Mouse (Mus musculus) thymus, postnatal 0 days (tissue): ENCODE results near the gene Prickle1. TPM values are rescaled to one million over a fixed set of nuclear protein-coding genes. Genes with fewer than 3 reads are reported as not detected.

Experiments
- DNase-seq: peaks from one replicate; pipeline ENCODE4 v3.0.0-alpha.2; 2015; ENCODE audit warnings: low spot score
- polyA plus RNA-seq: library from polyadenylated mRNA; unstranded; fragments of >200 nt; fragmentation: Nextera tagmentation; extraction: Ambion mirVana; gene quantifications from 2 replicates; pipeline ENCODE4 v1.2.1, GENCODE M21; 2015

Gene Prickle1
- polyA plus RNA-seq, 1 experiment from 2014 or later = 11.8 TPM

GRCm38 (mm10) chr15:93512437-93512836, 83.3 kb downstream of the Prickle1 start:
- no peak for DNase-seq

GRCm38 (mm10) chr15:93510690-93511336, 84.9 kb downstream of the Prickle1 start:
- DNase-seq = no peak

- DNase-seq = no peak
Measured at GRCm38 (mm10) chr15:93504808-93505207, 90.9 kb downstream of the Prickle1 start.

- DNase-seq = no peak
Measured at GRCm38 (mm10) chr15:93503201-93503745, 92.4 kb downstream of the Prickle1 start.

- DNase-seq = no peak
Measured at GRCm38 (mm10) chr15:93502703-93503102, 93.0 kb downstream of the Prickle1 start.

- DNase-seq = no peak
Measured at GRCm38 (mm10) chr15:93499866-93500265, 95.8 kb downstream of the Prickle1 start.

- DNase-seq = no peak
Measured at GRCm38 (mm10) chr15:93494700-93495099, 101.0 kb downstream of the Prickle1 start.

- no peak for DNase-seq
Measured at GRCm38 (mm10) chr15:93489597-93489996, 106.1 kb downstream of the Prickle1 start.

- DNase-seq = no peak
Measured at GRCm38 (mm10) chr15:93486066-93486465, 109.6 kb downstream of the Prickle1 start.

GRCm38 (mm10) chr15:93485252-93485651, 110.4 kb downstream of the Prickle1 start:
- DNase-seq = no peak

- no peak for DNase-seq
Measured at GRCm38 (mm10) chr15:93484261-93484710, 111.4 kb downstream of the Prickle1 start.

GRCm38 (mm10) chr15:93481112-93481511, 114.6 kb downstream of the Prickle1 start:
- DNase-seq = no peak

- no peak for DNase-seq
Measured at GRCm38 (mm10) chr15:93479445-93479844, 116.2 kb downstream of the Prickle1 start.

GRCm38 (mm10) chr15:93478676-93479075, 117.0 kb downstream of the Prickle1 start:
- DNase-seq = no peak

GRCm38 (mm10) chr15:93477729-93478128, 118.0 kb downstream of the Prickle1 start:
- DNase-seq = no peak

- DNase-seq = no peak
Measured at GRCm38 (mm10) chr15:93475688-93476087, 120.0 kb downstream of the Prickle1 start.

GRCm38 (mm10) chr15:93474277-93474676, 121.4 kb downstream of the Prickle1 start:
- no peak for DNase-seq

GRCm38 (mm10) chr15:93472089-93472488, 123.6 kb downstream of the Prickle1 start:
- DNase-seq = peak; percentile 53

- no peak for DNase-seq
Measured at GRCm38 (mm10) chr15:93471651-93472050, 124.0 kb downstream of the Prickle1 start.

- no peak for DNase-seq
Measured at GRCm38 (mm10) chr15:93461066-93461465, 134.6 kb downstream of the Prickle1 start.

GRCm38 (mm10) chr15:93459422-93459821, 136.3 kb downstream of the Prickle1 start:
- DNase-seq = no peak

GRCm38 (mm10) chr15:93456005-93456404, 139.7 kb downstream of the Prickle1 start:
- no peak for DNase-seq

GRCm38 (mm10) chr15:93453296-93453695, 142.4 kb downstream of the Prickle1 start:
- no peak for DNase-seq
